Mouse (Mus musculus): ENCODE results near the gene Lzic.

The Lzic gene

GRCm38 (mm10) chr4:149526330-149526729 lies 41.3 kb downstream of the Lzic start:
- DNase-seq (ENCODE audit: low spot score in 2 of 2) = no peak

- no peak for DNase-seq (ENCODE audit: low spot score in 2 of 2)
Observed at GRCm38 (mm10) chr4:149527621-149528354, 42.8 kb downstream of the Lzic start.

GRCm38 (mm10) chr4:149529691-149530090 lies 44.7 kb downstream of the Lzic start:
- DNase-seq (ENCODE audit: low spot score in 2 of 2) = no peak

DNA sequence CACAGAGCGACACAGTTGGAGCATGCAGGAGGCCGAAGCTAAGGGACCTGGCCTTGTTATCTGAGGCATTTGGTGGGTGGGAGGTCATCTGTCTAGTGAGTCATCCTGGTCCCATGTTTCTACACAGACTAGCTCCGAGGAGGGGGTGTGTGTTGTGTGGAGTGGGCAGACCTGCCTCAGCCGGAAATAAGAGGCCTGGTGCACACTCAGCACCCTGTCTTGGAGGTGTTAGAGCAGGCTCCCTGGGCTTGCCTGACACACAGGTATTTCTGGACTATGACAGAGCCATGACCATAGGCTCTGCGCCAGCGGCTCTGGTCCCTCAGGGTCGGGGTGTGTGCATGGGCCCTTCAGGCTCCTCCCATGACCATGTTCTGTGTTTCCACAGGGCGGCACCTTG lies 54.4 kb downstream of the Lzic start:
- peak; percentile 44 to 66 for DNase-seq (ENCODE audit: low spot score in 2 of 2)

- no peak for DNase-seq (ENCODE audit: low spot score in 2 of 2)
Observed at GRCm38 (mm10) chr4:149541935-149542334, 56.9 kb downstream of the Lzic start.

- no peak for DNase-seq (ENCODE audit: low spot score in 2 of 2)
Observed at GRCm38 (mm10) chr4:149542431-149542830, 57.4 kb downstream of the Lzic start.

GRCm38 (mm10) chr4:149542927-149543553 lies 58.0 kb downstream of the Lzic start:
- peak; percentile 62 to 64 for DNase-seq (ENCODE audit: low spot score in 2 of 2)

DNA sequence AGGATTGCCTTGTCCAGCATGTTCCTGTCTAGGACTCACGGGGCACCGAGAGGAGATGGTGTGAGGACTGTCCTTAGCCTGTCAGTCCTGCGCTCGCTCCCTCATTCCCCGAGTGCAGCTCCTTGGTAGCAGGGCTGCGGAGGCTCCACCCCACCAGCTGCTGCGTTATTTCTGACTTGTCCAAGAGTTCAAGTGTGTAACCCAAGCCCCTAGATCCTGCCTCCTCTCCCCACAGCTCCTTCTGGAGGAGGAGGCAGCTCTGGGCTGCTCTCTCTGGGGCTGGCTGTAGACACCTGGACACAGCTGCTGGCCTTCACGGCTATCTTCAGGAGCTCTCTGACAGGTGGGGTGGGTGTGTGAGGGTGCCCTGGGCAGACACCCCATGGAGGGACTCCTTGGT lies 59.9 kb downstream of the Lzic start:
- DNase-seq (ENCODE audit: low spot score in 2 of 2) = no peak

All from urinary bladder, adult 18-20 months (tissue).